Mouse (Mus musculus): ENCODE measurements around the gene Wbp4. TPM values are rescaled to one million over a fixed set of nuclear protein-coding genes. Genes with fewer than 3 reads are reported as not detected.
"Not testable (repeated sequence)": the region's sequence is repeated elsewhere in the genome, so short reads cannot be mapped to it uniquely, and the experiment has no call there.

Wbp4 gene
- 59.1 to 69.4 TPM (median 63.9 TPM) in 3 replicates for total RNA-seq (2017)

- peak; percentile 76 for ATAC-seq (replicated peaks; ENCODE audit: insufficient number of reproducible peaks, low FRiP score, low TSS enrichment, poor library complexity, severe bottlenecking)
Measured at GRCm38 (mm10) chr14:79481339-79482151, at the start of gene Wbp4. Gene Wbp4 (minus strand): TSS chr14:79481520.

DNA sequence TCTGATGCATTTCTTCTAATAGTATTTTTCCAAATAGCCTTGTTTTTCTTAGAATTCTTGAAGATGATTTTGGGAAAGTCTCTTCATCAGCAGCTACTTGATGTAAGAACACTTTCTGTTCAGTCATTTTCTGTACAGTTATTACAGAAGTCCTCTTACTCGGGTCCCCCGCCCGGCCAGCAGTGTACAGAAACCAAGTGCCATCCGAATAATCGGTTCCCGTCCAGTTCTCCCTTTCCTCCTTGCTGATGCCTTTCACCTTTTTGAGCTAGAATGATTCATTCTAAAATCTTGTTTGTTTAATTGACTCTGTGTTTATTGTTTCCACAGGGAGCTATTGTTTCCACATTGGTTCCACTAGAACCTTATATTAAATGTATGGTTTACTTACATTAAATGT, 49.4 kb upstream of the Wbp4 start:
- ATAC-seq (replicated peaks; ENCODE audit: insufficient number of reproducible peaks, low FRiP score, low TSS enrichment, poor library complexity, severe bottlenecking), result no peak

GRCm38 (mm10) chr14:79529581-79530554, 48.5 kb upstream of the Wbp4 start:
- ATAC-seq (replicated peaks; ENCODE audit: insufficient number of reproducible peaks, low FRiP score, low TSS enrichment, poor library complexity, severe bottlenecking), result peak; percentile 54; the same call in 1 of the 2 replicates

DNA sequence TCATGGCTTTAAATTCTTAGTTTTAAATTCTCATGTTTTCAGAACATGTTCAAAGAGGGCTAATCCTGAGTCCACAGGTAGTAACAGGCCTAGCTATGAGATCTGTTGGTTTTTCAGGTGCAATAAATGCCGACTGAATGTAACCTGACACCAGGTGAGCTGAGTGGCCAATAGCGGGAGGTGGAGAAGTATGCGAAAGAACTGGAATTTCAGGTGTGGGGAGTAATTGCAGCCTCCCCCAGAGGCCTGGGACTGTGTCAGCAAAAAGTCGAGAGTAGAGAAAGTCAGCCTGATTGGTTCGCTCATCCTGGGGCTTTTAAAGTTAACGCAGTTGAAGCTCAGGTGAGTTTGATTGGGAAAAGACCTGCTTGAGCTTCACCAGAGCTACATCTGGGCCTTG, 46.4 kb upstream of the Wbp4 start:
- ATAC-seq (replicated peaks; ENCODE audit: insufficient number of reproducible peaks, low FRiP score, low TSS enrichment, poor library complexity, severe bottlenecking), result no peak

DNA sequence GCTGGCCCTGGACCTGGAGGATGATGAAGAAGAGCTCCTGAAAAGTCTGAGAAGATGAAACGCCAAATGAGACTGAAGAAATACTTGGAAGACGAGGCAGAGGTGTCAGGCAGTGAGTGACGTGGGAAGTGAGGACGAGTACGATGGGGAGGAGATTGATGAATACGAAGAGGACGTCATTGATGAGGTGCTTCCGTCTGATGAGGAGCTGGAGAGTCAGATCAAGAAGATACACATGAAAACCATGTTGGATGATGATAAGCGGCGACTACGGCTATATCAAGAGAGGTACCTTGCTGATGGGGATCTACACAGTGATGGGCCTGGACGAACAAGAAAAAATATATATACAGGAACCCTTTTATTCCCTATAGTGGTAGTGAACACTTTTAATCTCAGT, 44.8 kb upstream of the Wbp4 start:
- ATAC-seq (replicated peaks; ENCODE audit: insufficient number of reproducible peaks, low FRiP score, low TSS enrichment, poor library complexity, severe bottlenecking), result not testable (repeated sequence)

DNA sequence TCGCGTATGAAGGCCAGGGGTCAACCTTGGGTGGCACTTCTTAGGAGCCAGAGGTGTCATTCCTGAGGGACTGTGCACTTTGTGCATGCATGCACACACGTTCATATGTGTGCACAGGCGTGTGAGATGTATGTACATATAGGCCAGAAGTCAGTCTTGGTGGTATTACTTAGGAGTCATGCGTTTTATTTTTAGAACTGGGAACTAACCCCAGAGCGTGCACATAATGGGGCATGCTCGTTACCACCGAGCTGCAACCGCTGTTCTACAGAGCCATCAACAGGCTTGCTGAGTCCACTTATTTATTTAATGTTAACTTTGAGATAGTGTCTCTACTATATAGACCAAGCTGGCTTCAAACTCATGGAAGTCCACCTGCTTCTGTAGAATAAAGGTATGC, 41.1 kb upstream of the Wbp4 start:
- peak; percentile 58 for ATAC-seq (replicated peaks; ENCODE audit: insufficient number of reproducible peaks, low FRiP score, low TSS enrichment, poor library complexity, severe bottlenecking)

GRCm38 (mm10) chr14:79521471-79522117, 40.3 kb upstream of the Wbp4 start:
- ATAC-seq (replicated peaks; ENCODE audit: insufficient number of reproducible peaks, low FRiP score, low TSS enrichment, poor library complexity, severe bottlenecking), result no peak

- no peak for ATAC-seq (replicated peaks; ENCODE audit: insufficient number of reproducible peaks, low FRiP score, low TSS enrichment, poor library complexity, severe bottlenecking)
Measured at GRCm38 (mm10) chr14:79521056-79521455, 39.7 kb upstream of the Wbp4 start.

DNA sequence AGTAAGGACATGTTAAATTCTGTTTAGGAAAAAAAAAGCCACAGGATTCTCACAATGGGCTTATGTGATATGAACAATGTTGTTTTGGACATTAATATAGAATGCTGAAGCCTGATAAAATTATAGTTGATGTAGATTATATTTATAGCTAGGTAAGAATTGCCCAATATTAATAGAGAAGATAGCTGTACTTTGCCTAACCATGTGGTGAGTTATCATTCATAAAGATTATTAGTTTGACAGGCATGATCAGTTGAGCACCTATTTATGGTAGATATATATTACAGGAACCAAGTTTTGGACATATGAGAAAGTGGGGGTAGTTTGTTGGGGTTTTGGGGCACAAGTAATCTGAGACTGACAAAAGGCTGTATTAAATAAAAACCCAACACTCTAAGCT, 39.3 kb upstream of the Wbp4 start:
- ATAC-seq (replicated peaks; ENCODE audit: insufficient number of reproducible peaks, low FRiP score, low TSS enrichment, poor library complexity, severe bottlenecking), result no peak

DNA sequence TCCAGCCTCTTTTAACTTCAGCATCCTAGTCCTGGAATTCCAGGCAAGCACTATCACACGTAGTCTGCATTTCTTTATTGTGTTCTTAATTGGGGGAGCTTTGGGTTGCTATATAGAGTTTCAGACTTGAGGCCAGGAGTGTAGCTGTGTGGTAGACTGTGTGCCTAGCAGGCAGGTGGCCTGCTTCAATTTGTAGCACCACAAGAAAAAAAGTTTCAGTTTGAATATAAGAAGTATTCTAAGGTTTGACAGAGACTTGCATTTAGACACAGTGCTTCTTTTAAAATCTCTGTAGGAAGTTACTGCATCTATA, 38.3 kb upstream of the Wbp4 start:
- no peak for ATAC-seq (replicated peaks; ENCODE audit: insufficient number of reproducible peaks, low FRiP score, low TSS enrichment, poor library complexity, severe bottlenecking)

DNA sequence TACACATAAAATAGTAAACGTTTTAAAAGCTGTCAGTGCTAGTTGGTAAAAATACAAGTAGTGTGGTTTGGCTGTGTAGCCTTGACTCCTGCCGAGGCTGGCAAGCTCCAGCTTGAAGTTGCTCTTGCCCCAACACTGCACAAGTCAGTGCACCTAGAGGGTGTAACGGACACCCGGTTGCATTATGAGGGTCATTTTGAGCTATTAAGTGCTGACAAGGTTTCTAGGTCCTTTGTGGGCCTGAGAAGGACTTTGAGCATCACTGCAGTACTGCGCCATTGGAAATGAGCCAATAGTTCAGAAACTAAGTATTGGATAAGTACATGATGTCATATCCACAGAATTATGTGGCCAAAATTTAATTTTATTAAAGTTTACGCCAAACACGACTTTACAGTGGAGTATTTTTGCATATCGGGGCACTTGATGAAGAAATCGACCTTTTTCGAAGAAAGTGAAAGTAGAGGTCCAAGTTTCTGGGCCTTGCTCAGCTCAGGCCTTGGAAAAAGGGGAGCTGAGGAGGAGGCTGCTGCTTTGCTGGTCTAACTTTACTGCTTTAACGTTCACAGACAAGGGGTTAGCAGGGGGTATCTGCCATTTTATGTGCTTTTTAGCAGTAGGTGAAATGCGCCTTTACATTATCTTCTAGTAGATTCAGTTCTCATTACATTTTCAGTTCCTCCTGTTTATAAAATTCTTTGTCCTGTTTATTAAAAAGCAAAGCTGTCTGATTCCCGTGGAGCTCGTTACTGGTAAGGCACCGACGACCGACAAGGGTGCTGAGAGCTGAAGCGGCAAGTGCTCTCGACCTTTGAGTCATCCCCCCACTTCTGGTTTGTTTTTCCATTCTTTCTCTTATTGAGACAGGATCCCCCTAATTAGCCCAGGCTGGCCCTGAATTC, 37.7 kb upstream of the Wbp4 start:
- ATAC-seq (replicated peaks; ENCODE audit: insufficient number of reproducible peaks, low FRiP score, low TSS enrichment, poor library complexity, severe bottlenecking), result no peak

- ATAC-seq (replicated peaks; ENCODE audit: insufficient number of reproducible peaks, low FRiP score, low TSS enrichment, poor library complexity, severe bottlenecking), result no peak
Measured at GRCm38 (mm10) chr14:79518123-79518522, 36.8 kb upstream of the Wbp4 start.

DNA sequence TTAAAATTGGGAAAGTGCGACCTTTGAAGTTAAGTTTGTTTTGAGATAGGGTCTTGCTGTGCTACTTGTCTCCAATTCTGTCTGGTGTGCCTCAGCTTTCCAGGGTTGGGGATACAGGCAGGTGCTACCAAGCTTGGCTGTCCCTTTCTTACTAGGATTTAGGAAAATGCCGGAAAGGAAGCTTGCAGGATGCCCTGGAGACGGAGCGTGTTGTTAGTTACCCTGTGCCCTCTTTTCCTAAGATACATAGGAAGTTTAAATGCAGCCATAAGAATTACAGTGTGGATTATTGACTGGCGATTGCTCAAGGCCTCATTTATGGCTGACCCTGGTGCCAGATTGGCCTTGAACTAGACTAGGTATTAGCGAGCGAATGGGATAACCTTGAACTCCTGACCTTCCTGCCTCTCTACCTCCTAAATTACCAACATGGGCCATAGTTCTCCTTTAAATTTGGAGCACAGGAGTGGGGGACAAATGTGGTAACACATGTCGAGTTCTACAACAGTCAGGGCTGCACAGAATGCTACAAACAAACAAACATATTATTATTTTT, 35.9 kb upstream of the Wbp4 start:
- ATAC-seq (replicated peaks; ENCODE audit: insufficient number of reproducible peaks, low FRiP score, low TSS enrichment, poor library complexity, severe bottlenecking), result no peak

GRCm38 (mm10) chr14:79516751-79517150, 35.4 kb upstream of the Wbp4 start:
- no peak for ATAC-seq (replicated peaks; ENCODE audit: insufficient number of reproducible peaks, low FRiP score, low TSS enrichment, poor library complexity, severe bottlenecking)

- ATAC-seq (replicated peaks; ENCODE audit: insufficient number of reproducible peaks, low FRiP score, low TSS enrichment, poor library complexity, severe bottlenecking), result no peak
Measured at GRCm38 (mm10) chr14:79516243-79516610, 34.9 kb upstream of the Wbp4 start.

DNA sequence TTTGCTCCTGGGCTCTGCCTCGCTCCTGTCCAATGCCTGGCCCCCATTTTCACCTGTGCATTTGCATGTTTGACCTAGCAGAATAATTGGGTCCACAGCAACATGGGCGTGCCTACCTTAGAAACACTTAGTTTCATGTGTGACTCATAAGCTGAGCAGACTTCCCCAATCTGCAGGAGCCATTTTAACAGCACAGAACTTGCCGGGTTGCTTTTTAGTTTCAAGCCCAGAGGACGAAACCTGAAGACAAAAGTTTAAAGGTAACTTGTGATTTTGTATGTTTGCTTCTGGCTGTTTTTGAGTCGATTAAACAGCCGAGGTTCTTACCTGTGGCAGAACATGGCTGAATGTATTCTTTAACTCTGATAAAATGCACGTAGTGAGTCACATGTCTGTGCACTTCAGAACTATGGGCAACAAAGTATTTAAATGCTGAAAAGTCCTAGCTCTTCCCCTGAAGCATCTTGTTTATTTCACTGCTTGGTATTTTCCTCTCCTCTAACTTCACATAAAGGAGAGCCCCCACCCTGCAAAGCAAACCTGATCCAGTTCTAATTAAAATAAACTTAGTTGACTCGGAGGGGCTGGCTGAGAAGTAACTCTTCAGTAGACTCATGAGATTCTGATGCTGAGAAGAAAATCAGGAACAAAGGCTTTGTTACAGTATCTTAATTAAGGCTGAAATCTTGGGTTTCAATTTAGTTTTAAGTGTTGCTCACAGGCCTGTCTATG, 34.4 kb upstream of the Wbp4 start:
- peak; percentile 86 for ATAC-seq (replicated peaks; ENCODE audit: insufficient number of reproducible peaks, low FRiP score, low TSS enrichment, poor library complexity, severe bottlenecking)

GRCm38 (mm10) chr14:79515100-79515499, 33.8 kb upstream of the Wbp4 start:
- ATAC-seq (replicated peaks; ENCODE audit: insufficient number of reproducible peaks, low FRiP score, low TSS enrichment, poor library complexity, severe bottlenecking), result no peak

DNA sequence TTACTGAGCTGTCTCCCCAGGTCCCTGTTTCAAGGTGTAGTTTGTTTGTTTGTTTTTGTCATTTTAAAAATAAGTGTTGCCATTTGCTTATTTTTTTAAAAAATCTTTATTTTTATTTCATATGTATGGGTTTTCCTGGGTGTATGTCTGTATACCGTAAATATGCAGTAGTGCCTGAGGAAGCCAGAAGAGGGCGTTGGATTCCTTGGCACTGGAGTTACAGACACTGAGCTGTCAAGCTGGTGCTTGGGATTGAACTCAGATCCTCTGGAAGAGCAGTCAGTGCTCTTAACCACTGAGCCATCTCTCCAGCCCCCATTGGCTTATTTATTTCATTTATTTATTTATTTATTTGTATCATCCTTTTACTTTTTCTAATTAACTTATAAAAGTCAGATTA, 32.6 kb upstream of the Wbp4 start:
- no peak for ATAC-seq (replicated peaks; ENCODE audit: insufficient number of reproducible peaks, low FRiP score, low TSS enrichment, poor library complexity, severe bottlenecking)
